Mouse (Mus musculus): ENCODE data around the gene Pcdh18. TPM values are rescaled to one million over a fixed set of nuclear protein-coding genes. Genes with fewer than 3 reads are reported as not detected.

Gene Pcdh18
- total and polyA plus RNA-seq, 3 experiments: 0.27 TPM; not detected in 2

- DNase-seq (ENCODE audit: low spot score): no peak
- no peak for TF ChIP-seq CTCF (IDR thresholded peaks at IDR 0.05; ENCODE audit: low read depth, low read length)
- Histone ChIP-seq H3K4me3 (ENCODE audit: low read depth, low read length) (no peak overlapping the region), H3K9me3 (replicated peaks) (0 out of 2 replicates have a peak, but pooled peaks cover 4% of the 10 kb centered on the region), H3K36me3 (replicated peaks) (no peaks in the 10 kb centered on the region), H3K4me1 (ENCODE audit: insufficient read depth, low read depth, low read length) (no peaks in the 10 kb centered on the region), H3K27me3 (ENCODE audit: insufficient read depth, low read length) (no peaks in the 10 kb centered on the region)
- no peak for ATAC-seq (ENCODE audit: extremely low read depth, insufficient number of reproducible peaks, low FRiP score, poor library complexity, severe bottlenecking)
Measured at GRCm38 (mm10) chr3:49762711-49763110, 5.6 kb upstream of the Pcdh18 start.

GRCm38 (mm10) chr3:49761971-49762370, 4.8 kb upstream of the Pcdh18 start:
- no peaks in the 10 kb centered on the region for H3K4me1 ChIP-seq (ENCODE audit: insufficient read depth, low read depth, low read length)
- no peak for TF ChIP-seq TAL1 (conservative IDR thresholded peaks at IDR 0.05; ENCODE audit: low read depth, low read length)
- no peak for TF ChIP-seq CTCF (IDR thresholded peaks at IDR 0.05; ENCODE audit: low read depth, low read length)
- TF ChIP-seq GATA1 (IDR thresholded peaks at IDR 0.05; ENCODE audit: borderline replicate concordance, low read length): no peak
- TF ChIP-seq GATA2 (IDR thresholded peaks at IDR 0.05; ENCODE audit: borderline replicate concordance, low read depth, low read length): no peak
- no peak for TF ChIP-seq POLR2AphosphoS5 (IDR thresholded peaks at IDR 0.05; ENCODE audit: insufficient replicate concordance, low read depth, low read length)
- ATAC-seq (ENCODE audit: extremely low read depth, insufficient number of reproducible peaks, low FRiP score, poor library complexity, severe bottlenecking): no peak

GRCm38 (mm10) chr3:49757626-49758019, 498 bp upstream of the Pcdh18 start:
- H3K4me3 ChIP-seq (ENCODE audit: low read depth, low read length): no peak overlapping the region
- H3K27me3 ChIP-seq (ENCODE audit: insufficient read depth, low read length): no peaks in the 10 kb centered on the region
- no peaks in the 10 kb centered on the region for H3K36me3 ChIP-seq (replicated peaks)
- ATAC-seq (ENCODE audit: extremely low read depth, insufficient number of reproducible peaks, low FRiP score, poor library complexity, severe bottlenecking): no peak
- H3K4me1 ChIP-seq (ENCODE audit: insufficient read depth, low read depth, low read length): no peaks in the 10 kb centered on the region
- TF ChIP-seq CTCF (IDR thresholded peaks at IDR 0.05; ENCODE audit: low read depth, low read length) (no peak), POLR2AphosphoS5 (IDR thresholded peaks at IDR 0.05; ENCODE audit: insufficient replicate concordance, low read depth, low read length) (no peak), TAL1 (conservative IDR thresholded peaks at IDR 0.05; ENCODE audit: low read depth, low read length) (no peak), GATA2 (IDR thresholded peaks at IDR 0.05; ENCODE audit: borderline replicate concordance, low read depth, low read length) (no peak), GATA1 (IDR thresholded peaks at IDR 0.05; ENCODE audit: borderline replicate concordance, low read length) (no peak)
- no peak for DNase-seq (ENCODE audit: low spot score)
- peaks cover 34% of the 10 kb centered on the region for H3K9me3 ChIP-seq (replicated peaks)

More at GRCm38 (mm10) chr3:49761971-49762370, 4.8 kb upstream of the Pcdh18 start:
- Histone ChIP-seq H3K9me3 (replicated peaks) (peaks cover 8% of the 10 kb centered on the region), H3K36me3 (replicated peaks) (no peaks in the 10 kb centered on the region), H3K27me3 (ENCODE audit: insufficient read depth, low read length) (no peaks in the 10 kb centered on the region), H3K4me3 (ENCODE audit: low read depth, low read length) (no peak overlapping the region)
- DNase-seq (ENCODE audit: low spot score): no peak

- H3K4me3 ChIP-seq (ENCODE audit: low read depth, low read length): no peak overlapping the region
- H3K36me3 ChIP-seq (replicated peaks): no peaks in the 10 kb centered on the region
- H3K9me3 ChIP-seq (replicated peaks): peaks cover 34% of the 10 kb centered on the region
- TF ChIP-seq TAL1 (conservative IDR thresholded peaks at IDR 0.05; ENCODE audit: low read depth, low read length) (no peak), GATA2 (IDR thresholded peaks at IDR 0.05; ENCODE audit: borderline replicate concordance, low read depth, low read length) (no peak), POLR2AphosphoS5 (IDR thresholded peaks at IDR 0.05; ENCODE audit: insufficient replicate concordance, low read depth, low read length) (no peak), CTCF (IDR thresholded peaks at IDR 0.05; ENCODE audit: low read depth, low read length) (no peak), GATA1 (IDR thresholded peaks at IDR 0.05; ENCODE audit: borderline replicate concordance, low read length) (no peak)
- H3K27me3 ChIP-seq (ENCODE audit: insufficient read depth, low read length): no peaks in the 10 kb centered on the region
- ATAC-seq (ENCODE audit: extremely low read depth, insufficient number of reproducible peaks, low FRiP score, poor library complexity, severe bottlenecking): no peak
- no peak for DNase-seq (ENCODE audit: low spot score)
- H3K4me1 ChIP-seq (ENCODE audit: insufficient read depth, low read depth, low read length): no peaks in the 10 kb centered on the region
Measured at GRCm38 (mm10) chr3:49755986-49756845, 909 bp downstream of the Pcdh18 start.

GRCm38 (mm10) chr3:49752766-49753165, 4.4 kb downstream of the Pcdh18 start:
- H3K9me3 ChIP-seq (replicated peaks): peaks cover 31% of the 10 kb centered on the region
- no peaks in the 10 kb centered on the region for H3K4me1 ChIP-seq (ENCODE audit: insufficient read depth, low read depth, low read length)
- TF ChIP-seq GATA2 (IDR thresholded peaks at IDR 0.05; ENCODE audit: borderline replicate concordance, low read depth, low read length) (no peak), CTCF (IDR thresholded peaks at IDR 0.05; ENCODE audit: low read depth, low read length) (no peak), POLR2AphosphoS5 (IDR thresholded peaks at IDR 0.05; ENCODE audit: insufficient replicate concordance, low read depth, low read length) (no peak)
- DNase-seq (ENCODE audit: low spot score): no peak
- no peaks in the 10 kb centered on the region for H3K36me3 ChIP-seq (replicated peaks)
- no peaks in the 10 kb centered on the region for H3K27me3 ChIP-seq (ENCODE audit: insufficient read depth, low read length)
- no peak overlapping the region for H3K4me3 ChIP-seq (ENCODE audit: low read depth, low read length)
- ATAC-seq (ENCODE audit: extremely low read depth, insufficient number of reproducible peaks, low FRiP score, poor library complexity, severe bottlenecking): no peak

- Histone ChIP-seq H3K27me3 (ENCODE audit: insufficient read depth, low read length) (no peaks in the 10 kb centered on the region), H3K9me3 (replicated peaks) (peaks cover 17% of the 10 kb centered on the region), H3K4me3 (ENCODE audit: low read depth, low read length) (no peak overlapping the region), H3K36me3 (replicated peaks) (no peaks in the 10 kb centered on the region), H3K4me1 (ENCODE audit: insufficient read depth, low read depth, low read length) (no peaks in the 10 kb centered on the region)
- no peak for ATAC-seq (ENCODE audit: extremely low read depth, insufficient number of reproducible peaks, low FRiP score, poor library complexity, severe bottlenecking)
- TF ChIP-seq GATA2 (IDR thresholded peaks at IDR 0.05; ENCODE audit: borderline replicate concordance, low read depth, low read length) (no peak), CTCF (IDR thresholded peaks at IDR 0.05; ENCODE audit: low read depth, low read length) (no peak), POLR2AphosphoS5 (IDR thresholded peaks at IDR 0.05; ENCODE audit: insufficient replicate concordance, low read depth, low read length) (no peak), TAL1 (conservative IDR thresholded peaks at IDR 0.05; ENCODE audit: low read depth, low read length) (no peak), GATA1 (IDR thresholded peaks at IDR 0.05; ENCODE audit: borderline replicate concordance, low read length) (no peak)
- DNase-seq (ENCODE audit: low spot score): no peak
Measured at GRCm38 (mm10) chr3:49749491-49750284, 7.4 kb downstream of the Pcdh18 start.
